Mouse (Mus musculus) c-Kit-positive CD71-positive TER-119-positive erythroid progenitor cells, embryonic 14.5 days (primary cell): Measurements from ENCODE around the gene Dlx5.

ENCODE experiments used
- DNase-seq: peaks from one replicate; pipeline ENCODE4 v3.0.0-alpha.2; 2013; ENCODE audit warnings: low spot score

Dlx5 gene

DNA sequence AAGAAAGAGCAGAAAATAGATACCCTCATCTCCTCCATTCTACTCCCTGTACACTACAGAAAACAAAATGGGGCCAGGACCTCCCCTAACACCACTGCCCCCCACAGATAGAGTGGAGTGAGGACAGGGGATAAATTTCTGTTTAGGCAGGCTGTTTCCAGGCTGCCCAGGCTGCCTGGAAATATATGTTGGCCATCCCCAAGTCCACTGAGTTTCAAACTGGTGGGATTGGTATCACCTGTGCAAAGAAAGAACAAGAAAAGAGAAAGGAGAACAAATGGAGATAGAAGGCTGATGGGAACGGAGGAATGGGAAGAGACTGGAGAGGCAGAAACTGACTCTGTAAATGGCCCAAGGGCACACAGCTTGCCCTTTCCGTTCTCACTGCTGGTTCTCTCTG lies 5.7 kb downstream of the Dlx5 start:
- DNase-seq, result no peak

DNA sequence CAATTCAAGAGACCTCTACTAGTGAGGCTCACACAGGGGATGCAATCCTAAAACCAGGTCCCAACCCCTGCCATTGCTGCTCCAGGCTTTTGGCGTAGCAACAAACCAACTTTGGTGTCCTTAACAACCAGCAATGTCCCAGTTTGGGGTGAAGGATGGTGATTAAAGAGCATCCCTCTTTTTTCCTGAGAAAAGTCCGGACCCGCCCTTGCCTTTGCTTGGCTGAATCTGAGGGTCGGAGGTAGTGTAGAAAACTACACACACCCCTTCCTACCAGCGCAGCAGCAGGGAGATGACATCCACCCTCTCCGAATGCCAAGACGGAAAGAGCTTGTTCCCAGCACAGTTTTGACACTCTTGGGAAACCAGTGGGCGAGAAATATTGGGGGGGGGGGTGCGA lies 6.2 kb downstream of the Dlx5 start:
- no peak for DNase-seq

DNA sequence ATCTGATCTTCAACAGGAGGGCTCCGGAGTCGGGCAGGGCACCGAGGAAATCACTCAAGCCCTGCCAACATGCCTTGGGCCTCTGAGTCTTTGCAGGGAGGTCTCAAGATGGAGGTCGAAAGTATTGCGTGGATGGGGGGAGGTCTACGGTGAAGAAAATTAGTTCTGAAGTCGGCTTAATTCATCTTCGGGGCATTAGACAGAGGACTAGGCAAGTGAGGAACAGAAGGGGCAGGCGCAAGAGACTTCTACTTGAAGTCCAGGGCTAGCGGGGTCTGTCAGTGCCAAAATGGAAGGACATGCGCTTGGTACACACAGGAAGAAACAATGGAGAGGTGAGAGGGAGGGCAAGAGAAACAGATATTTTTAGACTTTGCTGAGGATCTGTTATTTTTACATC lies 6.7 kb downstream of the Dlx5 start:
- DNase-seq, result no peak

DNA sequence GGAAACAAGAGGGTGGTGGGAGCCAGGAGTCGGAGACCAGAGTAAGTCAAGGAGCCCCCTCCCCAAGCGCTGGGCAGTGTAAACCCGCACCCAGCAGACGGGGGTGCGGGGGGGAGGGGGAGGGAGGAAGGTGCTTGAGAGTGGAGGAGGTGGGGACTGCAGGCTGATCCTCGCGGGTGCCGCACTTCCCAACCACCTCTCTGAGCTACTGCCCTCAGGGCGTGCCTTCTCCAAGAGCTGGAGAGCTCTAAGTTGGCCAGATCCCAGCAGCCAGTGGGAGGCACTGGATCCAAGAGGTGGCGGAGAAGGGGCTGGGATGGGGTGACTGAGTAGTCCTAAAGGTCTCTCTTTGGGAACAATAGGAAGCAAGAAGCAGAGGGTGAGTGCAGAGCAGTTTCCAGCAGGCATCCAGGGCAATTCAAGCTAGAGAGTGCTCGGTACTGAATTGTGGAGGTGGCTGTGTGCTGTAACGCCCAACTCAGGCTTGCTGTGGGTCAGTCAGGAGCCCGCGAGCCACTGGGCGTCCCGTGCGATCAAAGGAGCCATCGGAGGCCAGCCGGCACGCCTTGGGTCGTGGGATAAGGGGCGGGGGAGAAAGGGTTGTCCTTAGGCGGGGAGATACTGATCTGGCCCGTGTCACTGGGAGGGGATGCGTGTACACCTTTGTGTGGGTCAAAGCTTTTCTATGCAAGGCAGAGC lies 7.7 kb downstream of the Dlx5 start:
- DNase-seq, result no peak

DNA sequence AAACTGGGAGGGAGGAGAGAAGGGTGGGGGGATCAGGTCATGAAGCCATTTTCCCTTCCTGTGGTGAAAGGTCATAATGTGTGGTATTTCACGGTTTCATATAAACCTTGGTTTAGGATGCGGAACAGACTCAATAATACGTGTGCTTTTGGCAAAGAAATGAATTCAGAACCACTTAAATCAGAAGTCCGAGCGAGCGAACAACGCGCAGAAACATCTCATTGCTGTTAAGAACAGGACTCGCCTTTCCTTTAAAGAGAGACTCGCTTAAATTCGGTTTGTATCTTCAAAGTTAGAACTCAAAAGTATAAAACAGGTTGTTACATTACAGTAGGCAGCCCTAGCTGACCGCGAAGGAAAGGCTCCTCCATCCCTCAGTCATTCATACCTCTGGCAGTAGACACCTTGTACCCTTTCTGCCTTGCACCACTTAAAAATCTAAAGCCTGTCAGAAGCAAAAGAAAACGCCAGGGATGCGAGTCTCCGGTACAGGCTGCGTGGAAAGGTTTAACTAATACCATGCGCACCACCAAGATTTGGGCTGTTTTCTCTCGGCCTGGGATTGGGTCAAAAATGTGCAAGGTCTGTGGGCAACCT lies 8.3 kb downstream of the Dlx5 start:
- DNase-seq, result no peak

DNA sequence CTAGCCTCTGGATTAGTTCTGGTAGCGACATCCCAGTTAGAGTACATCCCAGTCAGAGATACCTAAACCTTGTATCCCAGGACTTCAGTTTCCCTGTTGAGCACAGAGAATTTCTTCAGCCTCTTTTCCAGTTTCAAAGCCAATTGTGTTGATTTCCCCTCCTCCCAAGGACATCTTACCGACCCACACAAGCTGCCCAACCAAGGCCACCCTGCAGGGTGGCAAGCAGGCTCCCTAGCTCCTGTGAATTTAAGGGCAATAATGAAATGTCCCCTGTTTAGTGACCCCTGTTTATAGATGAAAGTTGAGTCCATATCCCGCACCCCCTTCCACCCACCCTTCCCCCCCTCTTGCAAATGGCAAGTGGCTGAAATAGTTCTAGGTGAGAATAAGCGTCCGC lies 9.0 kb downstream of the Dlx5 start:
- DNase-seq, result no peak

DNA sequence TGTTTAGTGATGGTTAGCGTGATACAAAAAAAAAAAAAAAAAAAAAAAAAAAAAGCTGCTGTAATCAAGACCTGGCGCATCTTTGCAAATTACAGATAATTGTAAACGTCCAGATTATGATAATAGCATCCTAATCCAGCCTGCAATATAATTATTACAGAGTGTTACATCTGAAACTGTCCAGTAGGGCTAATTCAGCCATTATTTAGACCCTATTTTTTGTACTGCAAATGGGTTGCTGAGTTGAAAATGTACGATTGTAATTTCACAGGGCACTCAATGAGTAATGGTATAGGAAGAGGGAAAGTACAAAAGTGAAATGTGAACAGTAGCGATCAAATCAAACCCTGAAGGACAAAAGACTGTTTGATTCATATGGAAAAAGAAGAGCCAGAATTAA lies 10.2 kb downstream of the Dlx5 start:
- DNase-seq, result no peak

DNA sequence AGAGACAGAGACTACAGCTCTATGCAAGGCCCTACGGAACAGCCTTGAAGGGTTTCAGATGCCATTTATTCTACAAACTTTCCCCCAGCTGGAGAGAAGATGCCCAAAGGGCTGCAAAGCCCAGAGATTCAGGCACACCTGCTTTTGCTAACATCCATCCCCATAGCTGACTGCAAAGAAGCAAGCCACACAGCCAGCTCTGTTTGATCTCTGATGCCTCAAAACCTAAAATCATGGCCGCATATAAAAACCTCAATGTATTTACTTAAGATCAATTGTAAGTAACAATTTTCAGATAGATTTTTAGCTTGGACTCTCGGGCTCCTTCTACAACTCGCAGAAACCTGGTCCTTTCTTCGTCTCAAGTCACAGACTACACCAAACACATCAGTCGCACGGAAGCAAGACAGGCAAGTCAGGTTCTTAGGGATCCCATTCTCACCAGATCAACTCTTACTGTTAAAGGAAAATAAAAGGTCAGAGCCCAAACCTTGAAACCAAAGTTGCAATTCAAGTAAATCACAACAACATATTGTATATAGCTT lies 10.9 kb downstream of the Dlx5 start:
- no peak for DNase-seq

DNA sequence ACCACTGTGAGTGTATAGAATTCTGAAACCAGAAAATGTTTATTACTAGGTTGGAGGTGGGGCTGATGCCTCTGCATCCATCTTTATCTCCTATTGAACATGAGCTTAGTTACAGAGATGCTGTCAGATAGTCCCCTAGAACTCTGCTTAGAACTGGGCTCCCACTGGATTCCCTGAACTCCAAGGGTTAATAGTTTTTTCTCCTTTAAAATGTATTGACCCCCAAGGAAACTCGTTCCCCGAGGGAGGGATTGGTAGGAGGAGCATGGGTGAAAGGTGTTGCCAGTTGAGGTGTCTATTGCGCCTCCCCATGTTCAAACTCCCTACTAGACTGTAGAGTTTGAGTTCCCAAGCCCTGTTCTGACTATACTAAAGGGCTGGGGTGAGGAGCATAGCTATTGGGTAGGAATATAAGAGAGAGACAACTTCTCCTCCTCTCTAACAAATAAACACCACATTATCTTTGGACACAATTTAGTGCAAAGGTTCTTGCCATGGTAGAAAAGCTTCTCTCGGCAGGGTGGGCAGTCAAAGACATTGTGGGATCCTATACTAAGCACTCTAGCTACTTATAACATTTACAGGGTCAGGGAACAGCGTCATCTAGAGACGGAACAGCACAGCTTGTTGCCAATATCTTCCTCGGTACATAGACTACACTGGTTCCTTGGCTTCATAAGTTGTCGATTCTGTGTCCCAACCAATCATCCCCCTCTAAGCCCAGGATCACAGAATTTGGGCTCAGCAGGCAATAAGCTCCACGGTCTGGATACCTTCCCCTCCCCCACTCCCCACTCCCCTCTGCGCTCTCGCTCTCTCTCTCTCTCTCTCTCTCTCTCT lies 11.7 kb downstream of the Dlx5 start:
- DNase-seq, result no peak

DNA sequence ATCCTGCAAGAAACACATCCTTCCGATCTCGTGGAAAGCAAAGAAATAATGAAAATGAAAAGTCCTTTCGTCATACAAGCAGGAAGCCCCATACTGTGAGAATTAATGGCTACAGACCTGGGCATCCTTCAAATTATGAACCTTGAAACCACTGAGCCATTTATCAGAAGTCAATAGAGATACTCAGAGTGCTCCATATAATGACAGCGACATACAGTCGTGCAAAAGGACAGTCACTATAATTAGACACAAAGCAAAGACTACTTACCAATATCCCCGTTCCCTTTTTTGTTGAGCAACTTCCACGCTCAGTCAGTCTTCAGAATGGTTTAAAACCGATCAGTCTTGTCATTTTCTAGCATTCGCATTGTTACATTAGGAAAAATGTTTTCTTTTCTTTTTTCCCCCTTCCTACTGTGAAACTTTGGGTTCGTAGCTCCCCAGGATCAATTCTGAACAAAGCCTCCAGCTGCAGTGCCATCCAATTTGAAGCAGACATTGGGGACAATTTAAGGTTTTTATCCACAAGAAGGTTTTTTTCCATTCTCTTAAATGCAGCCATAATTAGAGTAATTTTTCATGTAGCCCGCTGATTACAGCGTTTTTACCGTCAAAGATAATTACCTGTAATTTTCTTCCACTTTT lies 12.7 kb downstream of the Dlx5 start:
- no peak for DNase-seq

DNA sequence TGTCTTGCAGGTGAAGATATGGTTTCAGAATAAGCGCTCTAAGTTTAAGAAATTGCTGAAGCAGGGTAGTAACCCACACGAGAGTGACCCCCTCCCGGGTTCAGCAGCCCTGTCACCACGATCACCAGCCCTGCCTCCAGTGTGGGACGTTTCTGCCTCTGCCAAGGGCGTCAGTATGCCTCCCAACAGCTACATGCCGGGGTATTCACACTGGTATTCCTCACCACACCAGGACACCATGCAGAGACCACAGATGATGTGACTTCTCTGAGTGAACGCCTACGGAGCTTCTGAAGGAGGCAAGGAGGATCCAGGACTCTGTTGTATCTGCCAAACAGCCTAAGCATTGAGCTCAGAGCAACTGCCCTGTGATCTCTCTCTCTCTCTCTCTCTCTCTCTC lies 14.9 kb downstream of the Dlx5 start:
- no peak for DNase-seq

DNA sequence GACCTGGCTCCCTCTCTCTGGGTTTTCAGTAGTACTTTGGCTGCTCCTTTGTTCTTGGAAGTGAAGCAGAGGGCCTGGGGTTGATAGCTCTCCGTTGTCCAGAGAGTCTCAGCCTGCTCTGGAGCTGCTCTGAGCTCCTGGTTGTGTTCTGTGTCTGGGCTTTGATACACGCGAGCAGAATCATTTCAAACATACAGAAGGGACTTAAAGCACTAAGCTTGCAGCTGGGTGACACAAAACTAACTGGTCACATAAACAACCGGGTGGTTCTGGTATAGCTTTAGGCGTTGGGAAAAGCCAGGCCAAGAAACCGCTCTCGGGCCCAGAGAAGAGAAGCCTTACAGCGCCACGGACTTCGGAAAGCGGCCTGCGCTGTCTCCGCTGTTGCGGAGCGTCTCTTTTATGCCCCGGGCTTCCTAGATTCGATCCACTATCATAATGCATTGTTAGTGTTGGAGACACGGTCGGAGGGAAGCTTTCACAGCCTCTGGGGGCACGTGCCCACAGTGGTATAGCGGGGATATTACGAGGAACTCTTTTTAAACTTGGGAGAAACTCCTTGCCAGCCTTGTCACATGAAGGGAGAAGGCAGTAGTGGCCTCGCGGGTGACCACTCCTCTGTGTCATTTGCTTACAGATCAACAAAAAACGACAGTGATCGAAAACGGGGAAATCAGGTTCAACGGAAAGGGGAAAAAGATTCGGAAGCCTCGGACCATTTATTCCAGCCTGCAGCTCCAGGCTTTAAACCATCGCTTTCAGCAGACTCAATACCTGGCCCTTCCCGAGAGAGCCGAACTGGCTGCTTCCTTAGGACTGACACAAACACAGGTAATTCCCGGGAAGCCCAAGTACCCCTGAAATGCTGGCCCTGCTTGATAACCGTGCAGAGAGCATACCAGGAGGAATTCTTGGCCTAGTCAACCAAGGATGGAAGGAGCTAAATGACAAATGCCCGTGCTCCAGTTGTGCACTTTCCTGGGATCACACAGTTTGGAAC lies 17.1 kb downstream of the Dlx5 start:
- no peak for DNase-seq

DNA sequence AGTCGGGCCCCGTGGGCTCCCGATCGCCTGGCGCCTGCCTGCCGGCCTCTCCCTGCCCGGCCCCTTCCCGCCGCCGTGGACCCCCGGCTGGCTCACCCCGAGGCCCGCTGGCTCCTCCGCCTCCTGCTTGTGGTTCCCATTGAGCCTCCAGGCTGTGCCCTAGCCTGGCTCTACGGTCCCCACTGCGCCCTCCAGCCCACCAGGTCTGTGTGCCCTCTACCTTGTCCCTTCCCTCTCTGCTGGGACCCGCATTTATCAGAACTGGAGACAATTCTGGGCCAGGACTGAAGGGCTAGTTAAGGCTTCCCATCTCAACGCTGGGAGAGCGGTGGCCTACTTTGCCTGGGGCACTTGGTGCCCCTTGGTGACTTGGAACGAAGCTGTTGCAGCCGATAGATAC lies 17.9 kb downstream of the Dlx5 start:
- no peak for DNase-seq

DNA sequence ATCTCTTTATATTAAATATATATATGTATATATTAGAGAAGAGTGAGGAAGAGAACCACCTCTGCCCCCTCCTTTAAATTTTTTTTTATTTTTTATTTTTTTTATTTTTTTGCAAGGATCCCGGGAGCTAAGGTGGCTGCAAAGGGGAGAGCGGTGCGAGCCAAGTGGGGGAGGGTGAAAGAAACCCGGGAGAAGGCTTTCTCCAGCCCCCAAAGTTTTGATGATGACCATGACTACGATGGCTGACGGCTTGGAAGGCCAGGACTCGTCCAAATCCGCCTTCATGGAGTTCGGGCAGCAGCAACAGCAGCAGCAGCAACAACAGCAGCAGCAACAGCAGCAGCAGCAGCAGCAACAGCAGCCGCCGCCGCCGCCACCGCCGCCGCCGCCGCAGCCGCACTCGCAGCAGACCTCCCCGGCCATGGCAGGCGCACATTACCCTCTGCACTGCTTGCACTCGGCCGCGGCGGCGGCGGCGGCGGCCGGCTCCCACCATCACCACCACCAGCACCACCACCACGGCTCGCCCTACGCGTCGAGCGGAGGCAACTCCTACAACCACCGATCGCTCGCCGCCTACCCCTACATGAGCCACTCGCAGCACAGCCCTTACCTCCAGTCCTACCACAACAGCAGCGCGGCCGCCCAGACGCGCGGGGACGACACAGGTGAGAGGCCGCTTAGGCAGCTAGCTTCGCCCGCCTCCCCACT lies 18.6 kb downstream of the Dlx5 start, which contains the start of gene Dlx6:
Gene Dlx6, plus strand, starts transcription at position 175 of the 711 bp plus-strand sequence.
- DNase-seq, result no peak

DNA sequence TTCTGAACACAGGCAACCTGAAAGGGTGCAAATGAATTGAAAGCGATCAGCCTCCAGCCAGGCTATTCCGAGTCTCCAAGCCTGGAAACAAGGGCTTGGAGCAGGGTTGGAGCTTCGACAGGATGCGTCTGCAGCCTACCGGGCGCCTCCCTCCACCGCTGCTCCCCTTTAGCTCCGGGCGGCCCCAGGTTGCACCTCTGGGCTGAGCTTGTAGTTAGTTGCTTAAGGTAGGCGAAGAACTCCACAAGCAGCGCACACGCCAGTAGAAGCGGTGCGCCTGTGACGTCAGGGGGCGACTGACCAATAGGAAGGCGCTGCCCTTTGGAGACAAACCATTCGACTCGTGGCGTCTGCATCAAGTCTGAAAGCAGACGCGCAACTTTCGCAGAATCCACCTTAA lies 19.3 kb downstream of the Dlx5 start:
- DNase-seq, result peak; percentile 8

DNA sequence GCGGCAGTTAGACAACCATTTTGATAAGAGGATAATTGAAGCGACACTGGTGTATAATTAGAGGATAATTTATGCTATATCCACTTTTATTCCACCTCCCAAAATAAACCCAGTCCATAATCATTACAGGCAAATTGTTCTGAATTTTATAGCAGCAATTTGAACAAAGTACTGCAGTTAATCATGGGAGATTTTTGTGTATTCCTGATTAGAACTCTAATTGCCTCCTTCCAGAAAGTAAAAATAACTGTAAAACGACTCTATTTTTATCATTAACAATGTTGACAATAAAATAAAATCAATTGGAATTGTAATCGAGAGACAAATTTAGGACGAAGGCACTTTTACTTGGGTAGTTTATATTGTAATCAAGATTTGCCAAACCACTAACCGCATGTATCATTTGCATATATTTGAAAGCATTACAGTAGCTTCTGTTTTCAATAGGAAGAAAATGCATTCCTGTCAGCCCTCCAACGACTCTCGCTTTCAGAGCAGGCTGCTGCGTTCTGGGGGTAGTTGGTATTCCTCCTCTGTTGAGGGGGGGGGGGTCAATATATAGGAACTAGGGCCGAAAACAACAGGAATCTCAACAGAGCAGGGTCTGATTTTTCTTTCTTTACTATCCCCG lies 20.0 kb downstream of the Dlx5 start:
- DNase-seq, result no peak

DNA sequence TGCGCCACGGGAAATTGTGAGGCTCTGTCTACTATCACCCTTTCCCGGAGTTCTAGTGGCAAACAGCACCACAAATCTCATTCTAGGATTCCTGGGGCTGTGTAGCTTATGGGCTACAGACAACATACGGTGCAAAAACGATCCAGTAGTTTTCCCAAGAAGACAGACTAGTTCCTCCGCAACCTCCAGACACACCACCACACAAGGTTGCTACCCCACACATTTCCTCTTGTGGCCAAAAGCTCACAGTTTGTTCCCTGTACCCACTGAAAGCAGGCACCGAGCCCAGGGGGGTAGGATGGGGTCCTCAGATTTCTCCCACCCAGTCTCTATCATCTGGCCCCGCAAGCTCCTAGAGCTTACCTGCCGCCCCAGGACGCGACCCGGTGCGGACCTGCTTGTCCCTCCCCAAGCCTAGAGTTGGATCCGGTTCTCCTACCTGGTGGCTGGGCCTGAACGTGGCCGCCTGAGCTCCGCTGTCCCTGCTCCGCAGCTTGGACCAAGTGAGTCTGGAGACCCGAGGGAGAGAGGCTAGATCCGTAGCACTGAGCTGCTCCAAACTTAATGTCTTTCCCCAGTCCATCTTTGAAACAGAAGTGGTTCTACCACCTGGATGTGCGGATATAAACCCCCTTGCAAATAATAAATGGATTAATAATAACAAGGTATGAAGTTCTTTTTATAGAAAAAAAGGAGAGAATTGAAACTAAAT lies 20.6 kb downstream of the Dlx5 start:
- DNase-seq, result no peak

DNA sequence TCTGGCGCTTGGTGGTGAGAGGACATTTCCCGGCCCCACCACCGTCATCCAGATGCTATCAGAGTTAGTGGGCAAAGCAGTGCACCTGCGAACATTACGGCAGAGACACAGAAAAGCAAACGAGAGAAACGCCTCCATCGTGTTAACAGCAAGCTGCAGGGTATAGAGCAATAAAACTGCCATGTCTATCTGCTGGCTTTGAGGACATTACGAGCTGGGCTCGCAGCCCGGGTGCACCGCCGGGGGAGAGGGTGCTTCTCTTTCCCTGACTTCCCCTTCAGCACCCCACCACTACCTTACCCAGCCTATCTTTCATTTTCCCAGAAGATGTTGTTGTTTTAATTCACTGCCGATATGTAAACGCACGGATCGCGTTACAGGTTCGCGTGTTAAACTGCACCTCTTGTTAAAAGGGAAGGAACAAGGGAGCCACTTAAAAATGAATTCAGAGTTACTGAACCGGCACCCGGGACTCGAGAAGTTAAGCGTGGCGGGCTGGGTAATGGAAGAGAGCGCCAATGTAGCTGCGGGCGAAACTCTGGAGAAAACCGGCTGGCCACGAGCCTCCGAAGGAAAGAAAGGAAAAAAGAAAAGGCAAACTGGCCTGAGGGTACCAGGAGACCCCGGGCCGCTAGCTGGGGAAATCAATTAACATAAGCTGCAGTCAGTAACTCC lies 21.3 kb downstream of the Dlx5 start:
- DNase-seq, result no peak

DNA sequence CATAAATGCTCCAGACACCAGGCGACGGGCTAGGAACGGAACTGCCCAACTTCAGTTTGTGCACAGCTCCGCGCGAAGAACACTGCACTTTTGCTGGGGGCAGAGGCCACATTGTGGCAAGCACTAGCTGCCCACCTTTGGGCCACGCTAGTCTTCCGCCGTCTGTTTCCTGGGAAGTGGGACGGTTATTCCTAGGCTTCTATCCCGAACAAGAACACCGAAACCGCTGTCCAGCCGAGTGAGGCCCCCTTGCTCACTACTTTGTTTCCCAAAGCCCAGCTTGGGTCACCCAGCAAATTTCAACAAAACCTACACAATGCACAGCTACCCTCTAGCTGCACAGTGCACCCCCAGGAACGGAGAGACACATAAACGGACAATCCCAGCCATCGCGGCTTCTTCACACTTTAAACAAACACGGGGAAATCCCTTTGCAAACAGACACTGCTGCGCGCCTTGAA lies 21.9 kb downstream of the Dlx5 start:
- no peak for DNase-seq
